Mouse (Mus musculus): ENCODE data around the gene Stx6. TPM values are rescaled to one million over a fixed set of nuclear protein-coding genes. Genes with fewer than 3 reads are reported as not detected.
A peak's percentile ranks its signal among the peaks of the same experiment; 100 is the strongest.

Gene Stx6
- polyA plus RNA-seq, 1 experiment from 2014 or later, result 93.3 TPM

DNA sequence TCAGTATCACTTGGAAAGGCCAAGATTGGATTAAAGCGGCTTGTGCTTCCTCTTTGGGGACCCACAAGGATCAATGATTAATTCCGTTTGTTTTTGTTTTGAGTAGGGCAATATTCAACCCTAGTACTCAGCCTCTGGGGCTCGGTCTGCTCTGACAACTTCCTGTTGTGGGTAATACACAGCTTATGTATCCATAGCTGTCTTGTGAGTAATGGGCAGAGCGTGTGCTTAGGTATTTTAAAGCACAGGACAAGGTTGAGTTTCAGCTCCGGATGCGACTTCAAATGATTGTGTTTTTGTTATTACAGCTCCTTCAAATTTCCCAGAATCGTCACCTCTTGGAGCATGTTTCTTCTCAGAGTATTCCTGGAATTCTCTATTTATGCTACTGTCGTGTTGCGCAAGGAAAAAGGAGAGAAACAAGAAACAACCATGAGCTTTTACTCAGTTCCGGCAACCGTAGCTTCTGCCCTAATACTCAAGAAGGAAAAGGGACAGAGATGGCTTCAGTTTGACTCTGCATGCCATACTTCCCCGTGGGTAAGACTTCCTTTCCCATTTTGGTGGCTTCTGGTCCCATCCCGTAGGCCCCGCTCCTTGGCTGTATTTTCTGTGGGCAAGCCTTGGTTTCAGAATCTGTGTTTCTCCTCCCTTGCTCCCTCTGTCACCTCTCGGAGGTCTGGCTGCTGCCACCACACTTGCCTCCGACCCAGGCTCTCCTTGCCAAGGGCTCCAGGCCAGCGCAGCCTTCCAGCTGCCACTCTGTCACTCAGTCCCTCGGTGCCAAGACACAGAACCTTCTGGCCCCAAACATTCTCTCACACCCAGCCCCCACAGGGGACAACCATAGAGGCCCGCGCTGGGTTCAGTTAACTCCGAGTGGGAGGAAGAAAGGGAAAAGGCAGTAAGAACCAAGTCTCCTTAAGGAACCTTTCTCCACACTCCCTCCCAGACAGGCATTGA lies 36.3 kb upstream of the Stx6 start:
- ATAC-seq (replicated peaks; ENCODE audit: insufficient number of reproducible peaks, low FRiP score, low TSS enrichment, low read depth), result no peak
- 74% methylated on average over 21 of the region's 21 CpGs for WGBS
- no peak overlapping the region for H3K4me2 ChIP-seq (ENCODE audit: low read depth, low read length)
- H3K9me3 ChIP-seq (replicated peaks; ENCODE audit: control insufficient read depth, low read length), result no peaks in the 10 kb centered on the region
- H3K4me3 ChIP-seq (ENCODE audit: low read depth, low read length), result no peak overlapping the region
- no peaks in the 10 kb centered on the region for H3K4me1 ChIP-seq (ENCODE audit: control insufficient read depth, insufficient read depth, low read length)
- no peaks in the 10 kb centered on the region for H3K27me3 ChIP-seq (ENCODE audit: control insufficient read depth, insufficient read depth, low read length)
- DNase-seq (ENCODE audit: low spot score), result no peak
- H3K9ac ChIP-seq (replicated peaks; ENCODE audit: low read length), result no peak overlapping the region
- no peak overlapping the region for H3K27ac ChIP-seq (replicated peaks; ENCODE audit: low read depth, low read length)
- no peaks in the 10 kb centered on the region for H3K36me3 ChIP-seq (replicated peaks; ENCODE audit: control insufficient read depth, insufficient read depth, low read depth, low read length)

DNA sequence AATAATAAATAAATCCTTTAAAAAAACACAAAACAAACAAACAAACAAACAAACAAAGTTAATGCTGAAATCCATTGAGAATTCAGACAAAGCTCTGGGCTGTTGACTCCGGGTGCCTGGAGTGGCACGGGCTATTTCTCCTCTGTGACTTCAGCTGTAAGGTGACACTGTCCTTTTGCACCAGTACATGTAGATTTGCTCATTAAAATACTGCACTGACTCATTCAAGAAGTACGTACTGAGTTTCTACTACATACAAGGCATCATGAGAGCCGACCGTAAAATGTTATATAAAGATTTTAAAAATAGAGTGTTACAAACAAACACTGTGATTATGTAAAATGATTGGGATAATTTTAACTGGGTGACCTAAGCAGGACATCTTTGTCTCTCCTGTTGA lies 34.1 kb upstream of the Stx6 start:
- WGBS, result 94% methylated on average over 5 of the region's 5 CpGs
- H3K27me3 ChIP-seq (ENCODE audit: control insufficient read depth, insufficient read depth, low read length), result no peaks in the 10 kb centered on the region
- H3K4me1 ChIP-seq (ENCODE audit: control insufficient read depth, insufficient read depth, low read length), result no peaks in the 10 kb centered on the region
- H3K4me3 ChIP-seq (ENCODE audit: low read depth, low read length), result no peak overlapping the region
- H3K9me3 ChIP-seq (replicated peaks; ENCODE audit: control insufficient read depth, low read length), result no peaks in the 10 kb centered on the region
- H3K36me3 ChIP-seq (replicated peaks; ENCODE audit: control insufficient read depth, insufficient read depth, low read depth, low read length), result no peaks in the 10 kb centered on the region
- no peak overlapping the region for H3K27ac ChIP-seq (replicated peaks; ENCODE audit: low read depth, low read length)
- no peak overlapping the region for H3K9ac ChIP-seq (replicated peaks; ENCODE audit: low read length)
- DNase-seq (ENCODE audit: low spot score), result no peak
- ATAC-seq (replicated peaks; ENCODE audit: insufficient number of reproducible peaks, low FRiP score, low TSS enrichment, low read depth), result no peak
- no peak overlapping the region for H3K4me2 ChIP-seq (ENCODE audit: low read depth, low read length)

DNA sequence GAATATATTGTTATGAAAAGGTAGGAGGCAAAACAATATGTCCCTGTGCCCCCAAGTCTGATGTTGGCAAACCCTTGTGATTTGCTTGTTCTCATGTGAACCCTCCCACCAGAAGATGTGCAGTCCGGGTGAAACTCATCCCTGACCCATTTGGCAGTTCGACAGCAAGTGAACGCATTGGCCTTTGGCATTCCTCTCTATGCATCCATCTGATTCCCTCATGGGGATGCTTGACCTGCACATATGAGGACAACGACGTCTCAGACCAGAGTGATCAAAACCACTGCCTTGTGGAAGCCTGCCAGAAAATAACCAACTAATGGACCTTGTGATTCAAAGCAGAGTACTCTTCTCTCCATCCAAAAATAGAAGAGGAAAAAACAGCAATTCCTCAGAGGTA lies 31.8 kb upstream of the Stx6 start:
- 79% methylated on average over 5 of the region's 5 CpGs for WGBS
- Histone ChIP-seq H3K4me3 (ENCODE audit: low read depth, low read length) (no peak overlapping the region), H3K27me3 (ENCODE audit: control insufficient read depth, insufficient read depth, low read length) (no peaks in the 10 kb centered on the region), H3K4me2 (ENCODE audit: low read depth, low read length) (no peak overlapping the region), H3K4me1 (ENCODE audit: control insufficient read depth, insufficient read depth, low read length) (no peaks in the 10 kb centered on the region), H3K27ac (replicated peaks; ENCODE audit: low read depth, low read length) (no peak overlapping the region), H3K36me3 (replicated peaks; ENCODE audit: control insufficient read depth, insufficient read depth, low read depth, low read length) (no peaks in the 10 kb centered on the region), H3K9me3 (replicated peaks; ENCODE audit: control insufficient read depth, low read length) (no peaks in the 10 kb centered on the region), H3K9ac (replicated peaks; ENCODE audit: low read length) (no peak overlapping the region)
- ATAC-seq (replicated peaks; ENCODE audit: insufficient number of reproducible peaks, low FRiP score, low TSS enrichment, low read depth) (no peak), DNase-seq (ENCODE audit: low spot score) (no peak)

DNA sequence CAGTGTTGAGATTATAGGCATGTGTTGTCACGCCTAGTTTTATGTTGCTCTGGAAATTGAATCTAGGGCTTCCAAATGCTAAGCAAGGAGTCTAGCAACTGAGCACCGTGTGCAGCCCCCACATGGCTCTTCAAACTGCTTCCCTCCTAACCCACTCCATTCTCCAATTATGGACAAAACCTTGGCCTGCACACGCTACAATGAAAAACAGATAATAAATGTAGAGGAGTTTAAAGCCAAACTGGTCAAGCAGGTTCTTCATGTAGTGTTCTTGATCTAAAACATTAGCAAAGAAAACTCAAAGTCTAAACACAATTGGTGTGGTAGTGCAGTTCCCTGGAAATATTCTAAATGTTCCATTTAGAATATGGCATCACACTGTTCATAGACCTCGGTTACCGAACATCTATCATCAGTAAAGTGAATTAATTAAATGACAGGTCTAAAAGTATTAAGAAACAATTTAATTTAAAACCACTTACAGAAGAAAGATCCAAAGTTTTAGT lies 31.0 kb upstream of the Stx6 start:
- no peaks in the 10 kb centered on the region for H3K36me3 ChIP-seq (replicated peaks; ENCODE audit: control insufficient read depth, insufficient read depth, low read depth, low read length)
- no peak for ATAC-seq (replicated peaks; ENCODE audit: insufficient number of reproducible peaks, low FRiP score, low TSS enrichment, low read depth)
- H3K27ac ChIP-seq (replicated peaks; ENCODE audit: low read depth, low read length), result no peak overlapping the region
- H3K4me2 ChIP-seq (ENCODE audit: low read depth, low read length), result no peak overlapping the region
- H3K9me3 ChIP-seq (replicated peaks; ENCODE audit: control insufficient read depth, low read length), result no peaks in the 10 kb centered on the region
- no peak overlapping the region for H3K9ac ChIP-seq (replicated peaks; ENCODE audit: low read length)
- H3K27me3 ChIP-seq (ENCODE audit: control insufficient read depth, insufficient read depth, low read length), result no peaks in the 10 kb centered on the region
- H3K4me1 ChIP-seq (ENCODE audit: control insufficient read depth, insufficient read depth, low read length), result no peaks in the 10 kb centered on the region
- WGBS, result 77% methylated on average over 5 of the region's 5 CpGs
- DNase-seq (ENCODE audit: low spot score), result no peak
- H3K4me3 ChIP-seq (ENCODE audit: low read depth, low read length), result no peak overlapping the region

DNA sequence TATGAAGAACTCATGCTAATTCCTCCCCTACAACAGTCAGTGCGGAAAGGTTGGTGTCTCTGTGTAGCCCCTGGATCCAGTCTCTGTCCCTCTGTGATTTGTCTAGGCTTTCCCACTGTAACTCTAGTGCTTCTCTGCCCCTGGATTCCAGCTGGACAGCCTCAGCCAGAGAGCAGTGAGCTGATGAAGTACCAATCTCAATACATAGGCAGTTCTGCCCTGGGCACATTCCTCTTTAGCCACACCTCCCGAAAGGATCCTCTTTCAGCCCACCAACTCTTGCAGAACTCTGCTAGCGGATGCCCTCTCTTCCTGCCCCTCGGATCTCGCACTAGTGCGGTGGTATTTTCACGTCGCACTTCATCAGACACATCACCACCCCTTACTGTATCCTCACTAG lies 23.6 kb upstream of the Stx6 start:
- ATAC-seq (replicated peaks; ENCODE audit: insufficient number of reproducible peaks, low FRiP score, low TSS enrichment, low read depth), result no peak; the same call in 1 of the 2 replicates
- DNase-seq (ENCODE audit: low spot score), result peak; percentile 64
- no peaks in the 10 kb centered on the region for H3K9me3 ChIP-seq (replicated peaks; ENCODE audit: control insufficient read depth, low read length)
- no peaks in the 10 kb centered on the region for H3K27me3 ChIP-seq (ENCODE audit: control insufficient read depth, insufficient read depth, low read length)
- no peaks in the 10 kb centered on the region for H3K4me1 ChIP-seq (ENCODE audit: control insufficient read depth, insufficient read depth, low read length)
- no peak overlapping the region for H3K27ac ChIP-seq (replicated peaks; ENCODE audit: low read depth, low read length)
- no peaks in the 10 kb centered on the region for H3K36me3 ChIP-seq (replicated peaks; ENCODE audit: control insufficient read depth, insufficient read depth, low read depth, low read length)
- no peak overlapping the region for H3K4me2 ChIP-seq (ENCODE audit: low read depth, low read length)
- H3K4me3 ChIP-seq (ENCODE audit: low read depth, low read length), result no peak overlapping the region
- H3K9ac ChIP-seq (replicated peaks; ENCODE audit: low read length), result no peak overlapping the region
- 33% methylated on average over 8 of the region's 8 CpGs for WGBS

DNA sequence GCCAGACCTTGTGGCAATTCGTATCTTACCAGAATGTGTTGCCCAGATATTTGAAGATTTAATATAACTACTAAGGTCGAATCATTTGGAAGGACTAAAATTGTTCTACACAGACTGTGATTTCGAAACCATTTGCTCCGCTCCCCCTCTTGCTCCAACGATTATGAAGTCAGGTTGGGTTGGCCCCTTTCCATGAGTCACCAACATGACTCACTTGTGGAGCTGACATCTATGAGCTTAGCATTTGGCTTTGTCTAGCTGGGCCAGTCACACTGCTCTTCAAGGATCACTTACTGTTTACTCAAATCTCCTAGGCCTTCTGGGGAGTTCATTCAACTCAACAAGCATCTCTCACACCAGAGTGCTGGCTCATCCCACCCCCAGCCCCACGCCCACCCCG lies 19.7 kb upstream of the Stx6 start:
- 91% methylated on average over 7 of the region's 7 CpGs for WGBS
- no peaks in the 10 kb centered on the region for H3K27me3 ChIP-seq (ENCODE audit: control insufficient read depth, insufficient read depth, low read length)
- ATAC-seq (replicated peaks; ENCODE audit: insufficient number of reproducible peaks, low FRiP score, low TSS enrichment, low read depth), result no peak

DNA sequence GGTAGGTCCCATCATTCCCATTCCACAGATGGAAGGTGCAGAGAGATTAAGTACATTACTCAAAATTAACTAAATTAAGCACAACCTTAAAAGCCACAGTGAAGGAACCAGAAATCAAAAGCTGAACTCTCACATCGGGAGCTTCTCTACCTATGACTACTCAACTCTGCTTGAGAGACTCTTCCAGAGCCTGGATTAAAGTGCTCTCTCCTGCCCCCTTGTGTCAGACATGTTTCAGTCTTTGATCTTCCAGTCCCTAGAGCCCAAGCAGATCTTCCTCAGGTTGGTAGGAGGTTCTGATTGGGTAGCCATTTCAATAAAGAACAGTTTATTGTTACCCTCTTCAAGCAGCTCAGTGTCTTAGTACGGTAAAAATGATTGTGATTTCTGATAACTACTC lies 18.4 kb upstream of the Stx6 start:
- Histone ChIP-seq H3K4me1 (ENCODE audit: control insufficient read depth, insufficient read depth, low read length) (no peaks in the 10 kb centered on the region), H3K9me3 (replicated peaks; ENCODE audit: control insufficient read depth, low read length) (no peaks in the 10 kb centered on the region), H3K4me2 (ENCODE audit: low read depth, low read length) (no peak overlapping the region), H3K27me3 (ENCODE audit: control insufficient read depth, insufficient read depth, low read length) (no peaks in the 10 kb centered on the region), H3K9ac (replicated peaks; ENCODE audit: low read length) (no peak overlapping the region), H3K27ac (replicated peaks; ENCODE audit: low read depth, low read length) (no peak overlapping the region), H3K36me3 (replicated peaks; ENCODE audit: control insufficient read depth, insufficient read depth, low read depth, low read length) (no peaks in the 10 kb centered on the region), H3K4me3 (ENCODE audit: low read depth, low read length) (no peak overlapping the region)
- 74% methylated on average over 2 of the region's 2 CpGs for WGBS
- no peak for ATAC-seq (replicated peaks; ENCODE audit: insufficient number of reproducible peaks, low FRiP score, low TSS enrichment, low read depth)
- DNase-seq (ENCODE audit: low spot score), result peak; percentile 49

More for the DNA sequence above, 19.7 kb upstream of the Stx6 start:
- H3K9ac ChIP-seq (replicated peaks; ENCODE audit: low read length), result no peak overlapping the region
- no peak overlapping the region for H3K4me3 ChIP-seq (ENCODE audit: low read depth, low read length)
- H3K9me3 ChIP-seq (replicated peaks; ENCODE audit: control insufficient read depth, low read length), result no peaks in the 10 kb centered on the region
- no peak overlapping the region for H3K4me2 ChIP-seq (ENCODE audit: low read depth, low read length)
- H3K27ac ChIP-seq (replicated peaks; ENCODE audit: low read depth, low read length), result no peak overlapping the region
- no peak for DNase-seq (ENCODE audit: low spot score)
- no peaks in the 10 kb centered on the region for H3K4me1 ChIP-seq (ENCODE audit: control insufficient read depth, insufficient read depth, low read length)
- H3K36me3 ChIP-seq (replicated peaks; ENCODE audit: control insufficient read depth, insufficient read depth, low read depth, low read length), result no peaks in the 10 kb centered on the region

DNA sequence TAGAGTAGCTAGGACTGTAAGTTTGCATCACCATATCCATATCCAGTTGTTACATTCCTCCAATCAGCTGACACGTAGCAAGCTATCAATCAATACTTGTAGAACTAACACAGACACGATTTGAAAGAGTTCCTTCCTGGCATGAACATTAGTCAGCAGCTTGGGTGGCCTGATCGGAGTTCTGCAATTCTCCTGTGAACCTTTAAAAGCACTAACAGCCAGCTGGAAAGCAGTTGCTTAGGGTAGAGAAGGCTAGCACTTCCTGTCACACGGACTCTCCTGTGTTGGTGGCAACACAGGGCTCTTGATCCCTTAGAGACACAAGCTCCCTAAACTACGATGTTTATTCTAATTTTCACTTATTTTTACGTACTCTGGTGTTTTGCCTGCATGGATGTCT lies 12.9 kb upstream of the Stx6 start:
- no peaks in the 10 kb centered on the region for H3K27me3 ChIP-seq (ENCODE audit: control insufficient read depth, insufficient read depth, low read length)
- no peak overlapping the region for H3K4me2 ChIP-seq (ENCODE audit: low read depth, low read length)
- H3K4me1 ChIP-seq (ENCODE audit: control insufficient read depth, insufficient read depth, low read length), result no peaks in the 10 kb centered on the region
- ATAC-seq (replicated peaks; ENCODE audit: insufficient number of reproducible peaks, low FRiP score, low TSS enrichment, low read depth), result no peak
- H3K9me3 ChIP-seq (replicated peaks; ENCODE audit: control insufficient read depth, low read length), result no peaks in the 10 kb centered on the region
- H3K36me3 ChIP-seq (replicated peaks; ENCODE audit: control insufficient read depth, insufficient read depth, low read depth, low read length), result no peaks in the 10 kb centered on the region
- no peak overlapping the region for H3K27ac ChIP-seq (replicated peaks; ENCODE audit: low read depth, low read length)
- DNase-seq (ENCODE audit: low spot score), result no peak
- 62% methylated on average over 6 of the region's 6 CpGs for WGBS
- H3K4me3 ChIP-seq (ENCODE audit: low read depth, low read length), result no peak overlapping the region
- H3K9ac ChIP-seq (replicated peaks; ENCODE audit: low read length), result no peak overlapping the region
